Mouse (Mus musculus) monocyte, adult 59 days (primary cell): ENCODE measurements around the gene Dclk3. TPM values are rescaled to one million over a fixed set of nuclear protein-coding genes. Genes with fewer than 3 reads are reported as not detected.

ENCODE experiments used
- total RNA-seq, 2 experiments: library from RNA; stranded (reverse); gene quantifications; one replicate each; pipeline ENCODE4 v1.2.4; 2023

Dclk3 gene
- total RNA-seq = not detected

GRCm38 (mm10) chr9:111438904-111439835 is at the start of gene Dclk3:
Gene Dclk3, plus strand, starts transcription at chr9:111439081.

Other genes starting within 250 kb of the Dclk3 start
- 10 to 100 TPM; 15.9 to 18.0 TPM for gene Mlh1, start 167.3 kb upstream of the Dclk3 start, total RNA-seq
- 10 to 100 TPM; 15.2 to 15.5 TPM for gene Epm2aip1, start 167.2 kb upstream of the Dclk3 start, total RNA-seq
- not detected for gene Trank1, start 127.3 kb upstream of the Dclk3 start, total RNA-seq